Mouse (Mus musculus): ENCODE results near the gene Smg1.

DNA sequence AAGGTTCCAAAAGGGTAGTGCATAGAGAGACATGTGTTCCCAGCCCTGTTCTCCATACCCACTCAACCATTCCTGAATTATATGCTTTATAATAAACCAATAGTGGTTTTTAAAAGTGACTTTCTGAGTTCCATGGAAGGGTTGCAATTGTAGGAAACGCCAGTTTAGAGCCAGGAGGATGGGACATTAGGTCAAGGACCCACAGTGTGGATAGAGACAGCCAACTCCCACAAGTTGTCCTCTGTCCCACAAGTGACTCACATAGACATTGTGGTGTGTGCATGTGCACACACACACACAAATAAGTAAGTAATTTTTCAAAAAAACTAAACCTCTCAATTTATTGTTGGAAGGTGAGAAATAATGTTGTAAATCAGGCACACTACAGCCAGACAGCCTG is 20.1 kb upstream of the Smg1 start:
- TF ChIP-seq EP300 (IDR thresholded peaks at IDR 0.05; ENCODE audit: low read length) (no peak), POLR2A (IDR thresholded peaks at IDR 0.05; ENCODE audit: low read depth, low read length) (no peak), CTCF (conservative IDR thresholded peaks at IDR 0.05 in 1 of 2, IDR thresholded peaks at IDR 0.05 in 1 of 2; ENCODE audit: low read depth in 2 of 2, low read length in 2 of 2) (no peak), MAX (IDR thresholded peaks at IDR 0.05; ENCODE audit: low read length) (no peak), ZNF384 (IDR thresholded peaks at IDR 0.05; ENCODE audit: low read depth, low read length) (no peak)
